Comparison of ENCODE assay signal across 10 mouse cellular contexts in genomic region chr4:154634001-154634400, GRCm38 (mm10). TPM values are rescaled to one million over a fixed set of nuclear protein-coding genes. Genes with fewer than 3 reads are reported as not detected.
DNase-seq lines count a peak whose midpoint lies in the region; ATAC-seq lines count a peak whose summit lies in the region.
"Had no signal": no experiment of that assay in that cellular context is flagged by ENCODE, and none has a peak within 500 bp of the region (broad histone marks: within the 10 kb centered on the region; RNA-seq: fewer than 3 reads in every experiment).

No protein-coding gene starts in this region.

- peak overlapping the region; percentile 66 to 86 for H3K4me3 ChIP-seq in heart, embryonic 14.5 days (ENCODE audit: control insufficient read depth in 1 of 2, insufficient read depth in 1 of 2, low read depth in 1 of 2, low read length in 2 of 2)
- H3K4me3 ChIP-seq in embryonic facial prominence, embryonic 13.5 days, result peak overlapping the region; percentile 75
- peak overlapping the region; percentile 49 for H3K4me3 ChIP-seq in hindbrain, embryonic 16.5 days (ENCODE audit: low read length)
- H3K4me3 ChIP-seq in midbrain, embryonic 15.5 days, result 0 out of 2 replicates have a peak overlapping the region, but pooled peaks have one; percentile 42

- no peaks in the 10 kb centered on the region for H3K9me3 ChIP-seq in heart, embryonic 14.5 days (ENCODE audit: control insufficient read depth, low read length)
- no peaks in the 10 kb centered on the region for H3K9me3 ChIP-seq in embryonic facial prominence, embryonic 13.5 days
- H3K9me3 ChIP-seq in hindbrain, embryonic 16.5 days (ENCODE audit: control insufficient read depth, low read length), result no peaks in the 10 kb centered on the region
- H3K9me3 ChIP-seq in midbrain, embryonic 15.5 days, result no peaks in the 10 kb centered on the region

- ATAC-seq in heart, embryonic 14.5 days (ENCODE audit: insufficient number of reproducible peaks, insufficient read depth, low FRiP score, low read depth), result no peak
- no peak for ATAC-seq in embryonic facial prominence, embryonic 13.5 days (ENCODE audit: insufficient number of reproducible peaks, insufficient read depth, low FRiP score, low TSS enrichment, low read depth)
- ATAC-seq in hindbrain, embryonic 16.5 days, result no peak
- ATAC-seq in midbrain, embryonic 15.5 days (replicated peaks), result no peak

- H3K27me3 ChIP-seq in heart, embryonic 14.5 days (ENCODE audit: control insufficient read depth, insufficient read depth, low read length), result peaks cover 48% of the 10 kb centered on the region
- peaks cover 75% of the 10 kb centered on the region for H3K27me3 ChIP-seq in embryonic facial prominence, embryonic 13.5 days
- peaks cover 44% of the 10 kb centered on the region for H3K27me3 ChIP-seq in hindbrain, embryonic 16.5 days (replicated peaks; ENCODE audit: control insufficient read depth, insufficient read depth, low read length)
- H3K27me3 ChIP-seq in midbrain, embryonic 15.5 days (replicated peaks), result peaks cover 69% of the 10 kb centered on the region

- H3K4me2 ChIP-seq in heart, embryonic 14.5 days (ENCODE audit: low read length), result peak overlapping the region; percentile 84
- peak overlapping the region; percentile 83 for H3K4me2 ChIP-seq in embryonic facial prominence, embryonic 13.5 days
- H3K4me2 ChIP-seq in hindbrain, embryonic 16.5 days (ENCODE audit: low read length), result peak overlapping the region; percentile 61
- H3K4me2 ChIP-seq in midbrain, embryonic 15.5 days, result peak overlapping the region; percentile 57

- 35% methylated on average over 3 of the region's 3 CpGs for WGBS in heart, embryonic 14.5 days
- WGBS in embryonic facial prominence, embryonic 13.5 days, result 38% methylated on average over 3 of the region's 3 CpGs
- 36% methylated on average over 3 of the region's 3 CpGs for WGBS in hindbrain, embryonic 16.5 days
- 53% methylated on average over 3 of the region's 3 CpGs for WGBS in midbrain, embryonic 15.5 days

- no peaks in the 10 kb centered on the region for H3K36me3 ChIP-seq in heart, embryonic 14.5 days (ENCODE audit: control insufficient read depth, insufficient read depth, low read length)
- H3K36me3 ChIP-seq in embryonic facial prominence, embryonic 13.5 days, result no peaks in the 10 kb centered on the region
- H3K36me3 ChIP-seq in hindbrain, embryonic 16.5 days (ENCODE audit: control insufficient read depth, insufficient read depth, low read length), result no peaks in the 10 kb centered on the region
- no peaks in the 10 kb centered on the region for H3K36me3 ChIP-seq in midbrain, embryonic 15.5 days (replicated peaks)

- H3K4me1 ChIP-seq in heart, embryonic 14.5 days (ENCODE audit: control insufficient read depth in 2 of 2, insufficient read depth in 2 of 2, low read length in 2 of 2), result peaks cover 18 to 32% of the 10 kb centered on the region in 2 experiments
- peaks cover 56% of the 10 kb centered on the region for H3K4me1 ChIP-seq in embryonic facial prominence, embryonic 13.5 days
- H3K4me1 ChIP-seq in hindbrain, embryonic 16.5 days (ENCODE audit: control insufficient read depth, insufficient read depth, low read depth, low read length), result peaks cover 16% of the 10 kb centered on the region
- peaks cover 39% of the 10 kb centered on the region for H3K4me1 ChIP-seq in midbrain, embryonic 15.5 days

- no peak for DNase-seq in heart, postnatal 14 days
- DNase-seq in frontal cortex, adult 2 months (ENCODE audit: extremely low spot score in 1 of 2, low spot score in 1 of 2), result no peak
- DNase-seq in left cerebral cortex, adult 9 months (ENCODE audit: low spot score in 2 of 2), result no peak
- DNase-seq in urinary bladder, postnatal 14 days (ENCODE audit: low spot score), result no peak

- peak overlapping the region; percentile 99 for H3K9ac ChIP-seq in heart, embryonic 14.5 days (ENCODE audit: low read length)
- peak overlapping the region; percentile 92 for H3K9ac ChIP-seq in embryonic facial prominence, embryonic 13.5 days
- no peak overlapping the region; the same call in 1 of the 2 replicates for H3K9ac ChIP-seq in hindbrain, embryonic 16.5 days (ENCODE audit: low read depth, low read length)
- H3K9ac ChIP-seq in midbrain, embryonic 15.5 days, result no peak overlapping the region

- peak overlapping the region; percentile 6 to 97 for H3K27ac ChIP-seq in heart, embryonic 14.5 days (replicated peaks in 1 of 2; ENCODE audit: control insufficient read depth in 1 of 2, insufficient read depth in 1 of 2, low read depth in 2 of 2, low read length in 2 of 2)
- peak overlapping the region; percentile 98 for H3K27ac ChIP-seq in embryonic facial prominence, embryonic 13.5 days
- no peak overlapping the region for H3K27ac ChIP-seq in hindbrain, embryonic 16.5 days (ENCODE audit: low read depth, low read length)
- no peak overlapping the region for H3K27ac ChIP-seq in midbrain, embryonic 15.5 days

- intact Hi-C loops in heart, postnatal 14 days (cut with DNase I), result loop anchor here (2.0 kb wide), 1 partner anchor 303 kb away; no protein-coding TSS in a partner anchor

RNA-seq across cellular contexts. Expression of gene Prdm16, which starts 2.7 kb away (rescaled TPM):
- polyA plus RNA-seq in heart, embryonic 14.5 days (2014; fragmentation: Nextera tagmentation; extraction: Ambion mirVana), result 18.1 and 19.5 TPM in 2 replicates
- 10 to 100 TPM; 15.7 to 18.0 TPM for total RNA-seq in heart, postnatal 14 days (2021)
- polyA plus RNA-seq in embryonic facial prominence, embryonic 13.5 days (2015; fragmentation: Nextera tagmentation; extraction: Ambion mirVana), result 39.0 and 46.0 TPM in 2 replicates
- 12.6 and 14.3 TPM in 2 replicates for polyA plus RNA-seq in hindbrain, embryonic 16.5 days (2015; fragmentation: Nextera tagmentation; extraction: Ambion mirVana)
- polyA plus RNA-seq in midbrain, embryonic 15.5 days (2015; fragmentation: Nextera tagmentation; extraction: Ambion mirVana), result 11.2 and 11.5 TPM in 2 replicates
- polyA plus RNA-seq in frontal cortex, adult 2 months (2012; rRNA removed), result 5.0 and 5.4 TPM in 2 replicates

RNA-seq across cellular contexts. Expression of gene Actrt2, which starts 33.7 kb away (rescaled TPM):
- not detected in 2 replicates for polyA plus RNA-seq in heart, embryonic 14.5 days (2014; fragmentation: Nextera tagmentation; extraction: Ambion mirVana)
- total RNA-seq in heart, postnatal 14 days (2021), result not detected
- not detected in 2 replicates for polyA plus RNA-seq in embryonic facial prominence, embryonic 13.5 days (2015; fragmentation: Nextera tagmentation; extraction: Ambion mirVana)
- not detected in 2 replicates for polyA plus RNA-seq in hindbrain, embryonic 16.5 days (2015; fragmentation: Nextera tagmentation; extraction: Ambion mirVana)
- polyA plus RNA-seq in midbrain, embryonic 15.5 days (2015; fragmentation: Nextera tagmentation; extraction: Ambion mirVana), result not detected in 2 replicates
- polyA plus RNA-seq in frontal cortex, adult 2 months (2012; rRNA removed), result not detected in 2 replicates
- total RNA-seq: adrenal gland, adult 2 months; left cerebral cortex, postnatal 36 days had no signal
- polyA plus RNA-seq: adrenal gland, adult 2 months had no signal

Comparison
In these comparisons a context has a peak if more than half of its experiments do, and no peak if none do; other contexts are left out.
1. H3K27ac ChIP-seq: peak in heart, embryonic 14.5 days (2 of 2) and embryonic facial prominence, embryonic 13.5 days (single experiment); none in hindbrain, embryonic 16.5 days (single experiment) and midbrain, embryonic 15.5 days (single experiment).
2. H3K9ac ChIP-seq: peak in heart, embryonic 14.5 days (single experiment) and embryonic facial prominence, embryonic 13.5 days (single experiment); none in hindbrain, embryonic 16.5 days (single experiment) and midbrain, embryonic 15.5 days (single experiment).
3. Peak in every context shown above with its lines, with median percentiles within 50 percentile points of each other: H3K4me2 ChIP-seq and H3K4me3 ChIP-seq.